In the genomic region with DNA sequence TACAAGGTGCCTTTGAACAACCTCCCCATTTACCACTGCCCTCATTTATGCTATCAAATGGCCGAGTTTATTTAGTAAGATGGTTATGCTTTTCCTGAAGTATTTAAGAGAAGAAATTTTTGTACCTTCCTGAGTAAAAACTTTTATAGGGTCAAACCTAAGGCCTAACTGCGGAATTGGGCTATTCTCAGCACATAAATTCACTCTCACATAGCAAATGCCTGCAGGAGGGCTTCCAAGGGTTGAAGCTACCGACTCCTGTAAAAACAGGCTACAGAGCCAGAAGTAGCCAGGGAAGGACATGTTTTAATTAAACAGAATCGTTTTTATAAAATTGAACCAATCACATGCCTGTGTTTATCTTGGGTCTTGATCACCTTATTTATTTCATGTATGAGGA, we compare ENCODE assay signal across 35 mouse cellular contexts. TPM values are rescaled to one million over a fixed set of nuclear protein-coding genes. Genes with fewer than 3 reads are reported as not detected.
"Had no signal": no experiment of that assay in that cellular context is flagged by ENCODE, and none has a peak within 500 bp of the region (broad histone marks: within the 10 kb centered on the region; RNA-seq: fewer than 3 reads in every experiment).

No protein-coding gene starts in this region.

- H3K27me3 ChIP-seq: liver, embryonic 12.5 days; liver, embryonic 13.5 days; liver, embryonic 15.5 days; lung, embryonic 15.5 days; megakaryocyte, embryonic 14.5 days; midbrain, embryonic 12.5 days; midbrain, embryonic 13.5 days; midbrain, embryonic 15.5 days; neural tube, embryonic 12.5 days had no signal

- DNase-seq: left cerebral cortex, postnatal 4 days; liver; liver, embryonic 13.5 days; liver, postnatal 0 days; lung, adult 18-20 months; lung, adult 2 months; lung, embryonic 14.5 days; lung, postnatal 10 days; lung, postnatal 14 days; lung, postnatal 36 days; lung, postnatal 4 days; midbrain, embryonic 14.5 days had no signal

- ATAC-seq: liver, embryonic 12.5 days; liver, postnatal 0 days; lung, postnatal 0 days; midbrain, embryonic 13.5 days; midbrain, embryonic 15.5 days; midbrain, embryonic 16.5 days had no signal

- H3K27ac ChIP-seq: left cerebral cortex, adult 2 months; limb, embryonic 12.5 days; limb, embryonic 15.5 days; liver, embryonic 12.5 days; liver, embryonic 13.5 days; liver, embryonic 14.5 days; liver, embryonic 15.5 days; lung, embryonic 15.5 days; macrophage; midbrain, embryonic 10.5 days; midbrain, embryonic 12.5 days; midbrain, embryonic 13.5 days; midbrain, embryonic 15.5 days; neural tube, embryonic 12.5 days had no signal

- H3K9me3 ChIP-seq: limb, embryonic 12.5 days; limb, embryonic 15.5 days; liver, embryonic 12.5 days; liver, embryonic 13.5 days; liver, embryonic 15.5 days; lung, embryonic 15.5 days; megakaryocyte, embryonic 14.5 days; midbrain, embryonic 10.5 days; midbrain, embryonic 12.5 days; midbrain, embryonic 13.5 days; midbrain, embryonic 15.5 days; neural tube, embryonic 12.5 days had no signal

- H3K4me1 ChIP-seq: limb, embryonic 15.5 days; liver, embryonic 12.5 days; liver, embryonic 13.5 days; liver, embryonic 15.5 days; lung, embryonic 15.5 days; megakaryocyte, embryonic 14.5 days; midbrain, embryonic 10.5 days; midbrain, embryonic 12.5 days; midbrain, embryonic 13.5 days; midbrain, embryonic 15.5 days; neural tube, embryonic 12.5 days had no signal

- H3K4me3 ChIP-seq: left cerebral cortex, adult 2 months; limb, embryonic 12.5 days; limb, embryonic 15.5 days; liver, embryonic 12.5 days; liver, embryonic 13.5 days; liver, embryonic 15.5 days; lung, embryonic 15.5 days; megakaryocyte, embryonic 14.5 days; midbrain, embryonic 10.5 days; midbrain, embryonic 12.5 days; midbrain, embryonic 13.5 days; midbrain, embryonic 15.5 days; myocyte; neural tube, embryonic 12.5 days had no signal

- H3K4me2 ChIP-seq: limb, embryonic 12.5 days; limb, embryonic 15.5 days; liver, embryonic 11.5 days; liver, embryonic 12.5 days; liver, embryonic 13.5 days; liver, embryonic 15.5 days; lung, embryonic 14.5 days; lung, embryonic 15.5 days; midbrain, embryonic 11.5 days; midbrain, embryonic 12.5 days; midbrain, embryonic 13.5 days; midbrain, embryonic 15.5 days; neural tube, embryonic 12.5 days had no signal

- H3K36me3 ChIP-seq: liver, embryonic 12.5 days; liver, embryonic 13.5 days; liver, embryonic 15.5 days; lung, embryonic 15.5 days; midbrain, embryonic 10.5 days; midbrain, embryonic 12.5 days; midbrain, embryonic 13.5 days; midbrain, embryonic 15.5 days; neural tube, embryonic 12.5 days had no signal

- H3K9ac ChIP-seq: limb, embryonic 12.5 days; limb, embryonic 15.5 days; liver, embryonic 12.5 days; liver, embryonic 13.5 days; liver, embryonic 14.5 days; liver, embryonic 15.5 days; liver, postnatal 0 days; lung, embryonic 14.5 days; lung, embryonic 15.5 days; midbrain, embryonic 12.5 days; midbrain, embryonic 13.5 days; midbrain, embryonic 15.5 days; neural tube, embryonic 12.5 days had no signal

RNA-seq across cellular contexts. Expression of a gene that starts 20.7 kb away (rescaled TPM):
- total RNA-seq: liver, adult 2 months; megakaryocyte, adult 5-6 weeks; monocyte, adult 5-6 weeks had no signal
- polyA plus RNA-seq: liver, adult 2 months; liver, embryonic 16.5 days; liver, postnatal 0 days; macrophage had no signal
